Mouse (Mus musculus) embryo, embryonic 10.5 days (tissue): Measurements from ENCODE around the gene Kcnn4.
A peak's percentile ranks its signal among the peaks of the same experiment; 100 is the strongest.
"Not testable (repeated sequence)": the region's sequence is repeated elsewhere in the genome, so short reads cannot be mapped to it uniquely, and the experiment has no call there.

Source experiments
- DNase-seq: peaks from one replicate; pipeline ENCODE4 v3.0.0-alpha.2; 2015; ENCODE audit warnings: low spot score

Kcnn4 gene

DNA sequence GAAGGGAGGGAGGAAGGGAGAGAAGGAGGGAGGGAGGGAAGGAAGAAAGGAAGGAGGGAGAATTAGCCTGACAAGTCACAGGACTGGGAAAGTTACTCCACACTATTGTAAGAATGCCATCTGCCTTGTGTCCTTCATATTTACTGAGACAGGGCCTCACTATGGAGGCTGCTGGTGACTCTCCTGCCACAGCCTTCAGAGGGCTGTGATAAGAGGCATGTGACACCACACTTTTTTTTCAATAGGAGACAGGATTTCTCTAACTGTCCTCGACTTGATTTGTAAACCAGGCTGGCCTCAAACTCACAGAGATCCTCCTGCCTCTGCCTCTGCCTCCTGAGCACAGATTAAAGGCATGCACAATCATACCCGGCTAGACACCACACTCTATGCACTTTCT is 21.6 kb downstream of the Kcnn4 start:
- DNase-seq = no peak

DNA sequence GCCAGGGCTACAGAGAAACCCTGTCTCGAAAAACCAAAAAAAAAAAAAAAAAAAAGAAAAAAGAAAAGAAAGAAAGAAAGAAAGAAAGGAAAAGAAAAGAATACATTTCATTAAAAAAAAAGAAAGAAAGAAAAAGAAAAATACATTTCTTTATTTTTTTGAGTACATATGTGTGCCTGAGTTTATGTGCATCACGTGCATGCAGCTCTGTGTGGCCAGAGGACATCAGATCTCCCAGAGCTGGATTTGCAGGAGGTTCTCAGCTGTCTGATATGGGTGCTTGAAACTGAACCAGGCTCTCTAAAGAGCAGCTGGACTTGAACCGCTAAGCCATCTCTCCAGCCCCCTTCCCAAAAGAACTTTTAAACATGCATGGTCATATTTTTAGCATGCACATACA is 24.0 kb downstream of the Kcnn4 start:
- DNase-seq = no peak

DNA sequence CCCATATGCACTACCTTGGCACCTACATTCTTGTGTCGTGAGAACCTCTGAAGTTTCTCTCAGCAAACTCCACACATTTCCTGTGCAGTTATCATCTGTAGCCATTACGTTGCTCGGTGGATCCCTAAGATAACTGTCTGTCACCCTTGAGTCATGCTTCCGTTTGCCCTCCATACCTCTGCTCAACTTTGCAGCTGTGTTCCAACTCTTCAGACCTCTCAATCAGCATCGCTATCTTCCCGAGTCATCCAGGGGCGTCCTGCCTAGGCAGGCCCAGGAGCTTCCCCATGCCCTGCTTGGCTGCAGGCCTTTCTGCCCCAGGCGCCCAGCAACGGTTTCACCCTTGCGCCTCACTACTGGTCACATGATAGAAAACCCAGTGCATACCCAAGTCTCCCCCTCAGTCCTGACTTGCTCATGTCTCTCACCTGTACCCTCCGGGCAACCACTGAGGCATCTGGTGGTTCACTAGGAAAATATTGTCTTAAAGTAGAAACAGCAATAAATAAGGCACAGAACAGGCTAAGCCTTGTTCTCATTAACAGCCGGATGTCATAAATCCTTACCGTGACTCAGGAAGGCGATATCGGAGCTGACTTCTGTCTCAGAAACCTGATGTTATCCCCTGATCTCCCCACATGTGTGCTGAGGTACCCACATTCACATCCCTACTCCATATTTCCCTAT is 24.6 kb downstream of the Kcnn4 start:
- no peak for DNase-seq

DNA sequence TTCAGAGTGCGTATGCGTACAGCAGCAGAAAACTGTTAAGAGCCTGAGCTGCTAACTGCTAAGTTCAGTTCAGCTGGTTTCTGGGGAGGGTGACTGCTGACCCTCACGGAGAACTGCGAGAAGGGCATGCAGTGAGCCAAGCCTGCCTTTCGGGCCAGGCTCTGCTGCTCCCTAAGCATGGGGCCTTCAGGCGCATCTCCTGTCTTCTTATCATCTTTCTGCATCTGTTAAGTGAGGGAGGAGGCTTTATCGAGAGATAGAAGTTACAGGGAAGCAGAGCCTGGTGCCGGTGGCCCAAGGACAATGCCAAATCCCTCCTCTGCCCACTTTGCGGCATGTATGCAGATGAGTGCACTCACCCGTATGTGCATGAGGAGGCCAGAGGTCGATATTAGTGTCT is 26.8 kb downstream of the Kcnn4 start:
- no peak for DNase-seq

DNA sequence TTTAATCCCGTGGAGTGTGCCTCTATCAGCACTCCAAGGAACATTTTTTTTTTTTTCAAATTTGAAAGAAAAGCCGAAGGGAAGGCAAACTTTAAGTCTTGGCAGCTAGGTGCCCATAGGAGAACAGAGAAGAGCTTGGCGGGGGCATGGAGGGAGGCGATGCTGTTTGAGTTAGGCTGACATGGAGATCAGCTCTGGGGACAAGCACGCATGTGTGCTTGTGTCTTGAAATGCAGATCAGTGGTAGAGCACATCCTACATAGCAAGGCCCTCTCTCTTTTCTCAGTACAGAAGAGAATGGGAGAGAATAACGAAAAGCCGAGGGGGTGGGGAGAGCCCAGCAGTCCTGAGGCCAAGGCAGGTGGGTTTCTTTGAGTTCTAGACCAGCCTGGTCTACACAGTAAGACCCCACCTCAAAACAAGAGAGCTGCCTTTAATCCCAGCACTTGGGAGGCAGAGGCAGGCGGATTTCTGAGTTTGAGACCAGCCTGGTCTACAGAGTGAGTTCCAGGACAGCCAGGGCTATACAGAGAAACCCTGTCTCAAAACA is 28.4 kb downstream of the Kcnn4 start:
- no peak for DNase-seq

DNA sequence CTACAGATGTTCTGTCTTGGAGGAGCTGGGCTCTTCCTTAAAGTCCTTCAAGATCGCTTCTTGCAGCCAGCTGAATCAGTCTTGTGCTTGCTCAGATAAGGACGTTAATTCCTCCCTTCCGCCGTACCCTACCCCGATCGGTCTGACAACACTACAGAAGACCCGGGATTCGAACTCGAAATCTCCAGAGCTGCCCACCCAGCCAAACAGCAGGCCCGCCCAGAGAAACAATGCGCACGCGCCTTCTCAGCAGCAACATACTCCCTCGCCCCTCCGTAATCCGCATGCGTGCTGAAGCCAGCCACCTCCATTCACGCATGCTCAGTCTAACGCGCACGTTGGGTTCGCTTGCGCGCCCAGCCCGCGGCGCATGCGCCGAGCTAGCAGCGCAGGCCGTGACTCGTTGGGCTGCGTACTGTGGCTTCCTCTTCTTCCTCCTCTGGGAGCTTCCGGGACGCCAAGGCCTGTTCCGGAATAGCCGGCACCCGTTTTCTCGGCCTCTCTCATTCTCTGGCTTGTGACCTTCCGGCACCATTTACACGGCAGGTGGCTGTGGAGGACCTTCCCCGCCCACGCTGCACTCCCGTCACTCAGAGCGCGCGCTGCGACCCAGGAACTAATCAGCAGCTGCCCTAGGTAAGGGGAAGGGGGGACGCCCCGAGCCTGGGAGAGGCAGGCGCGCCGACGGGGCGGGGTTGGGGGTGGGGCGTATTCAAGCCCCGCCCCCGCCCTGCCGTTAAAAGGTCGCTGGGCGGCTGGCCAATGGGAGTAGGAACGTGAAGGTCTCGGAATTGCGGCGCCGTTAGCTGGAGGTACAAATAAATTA is 29.4 kb downstream of the Kcnn4 start, which contains the start of gene Smg9:
Gene Smg9 (plus strand): TSS at position 364 of the 826 bp plus-strand sequence.
- DNase-seq = peak; percentile 99

DNA sequence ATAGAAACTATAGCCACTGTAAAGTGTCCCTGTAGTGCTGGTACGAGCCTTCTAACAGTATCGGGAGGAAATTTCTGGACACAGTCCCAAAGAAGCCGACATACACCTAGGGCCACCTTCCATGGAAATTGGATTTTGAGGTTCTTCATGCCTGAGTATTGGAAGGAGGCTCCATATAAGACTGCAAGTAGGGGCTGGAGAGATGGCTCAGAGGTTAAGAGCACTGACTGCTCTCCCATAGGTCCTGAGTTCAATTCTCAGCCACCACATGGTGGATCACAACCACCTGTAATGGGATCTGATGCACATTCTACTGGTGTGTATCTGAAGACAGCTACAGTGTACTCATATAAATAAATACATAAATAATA is 30.0 kb downstream of the Kcnn4 start:
- no peak for DNase-seq

DNA sequence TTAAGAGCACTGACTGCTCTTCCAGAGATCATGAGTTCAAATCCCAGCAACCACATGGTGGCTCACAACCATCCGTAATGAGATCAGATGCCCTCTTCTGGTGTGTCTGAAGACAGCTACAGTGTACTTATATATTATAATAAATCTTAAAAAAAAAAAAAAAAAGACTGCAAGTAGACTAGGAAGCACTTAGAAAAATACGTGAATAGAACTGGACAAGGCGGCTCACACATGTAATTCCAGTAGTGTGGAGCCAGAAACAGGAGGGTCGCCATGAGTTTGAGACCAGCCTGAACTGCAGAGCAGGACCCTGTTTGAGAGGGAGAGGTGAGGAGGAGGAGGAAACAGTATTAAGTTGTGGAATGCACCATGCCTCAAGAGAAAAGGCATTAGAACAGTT is 30.4 kb downstream of the Kcnn4 start:
- DNase-seq = not testable (repeated sequence)

DNA sequence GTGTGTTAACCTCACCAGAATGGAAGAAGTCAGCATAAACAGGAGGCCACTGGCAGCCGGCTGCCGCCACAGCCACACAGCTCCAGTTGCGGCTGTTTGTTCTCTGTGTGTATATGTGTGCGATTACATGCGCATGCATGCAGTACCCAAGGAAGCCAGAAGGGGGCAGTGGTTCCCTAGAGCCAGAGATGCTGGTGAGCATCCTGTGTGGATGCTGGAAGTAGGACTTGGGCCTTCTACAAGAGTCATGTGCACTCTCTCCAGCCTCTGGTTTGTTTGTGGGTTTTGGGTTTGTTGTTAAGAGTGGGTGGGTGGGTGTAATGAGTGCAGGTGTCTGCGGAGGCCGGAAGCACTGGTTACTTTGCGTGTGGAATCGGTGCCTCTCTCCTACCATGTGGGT is 32.8 kb downstream of the Kcnn4 start:
- no peak for DNase-seq

DNA sequence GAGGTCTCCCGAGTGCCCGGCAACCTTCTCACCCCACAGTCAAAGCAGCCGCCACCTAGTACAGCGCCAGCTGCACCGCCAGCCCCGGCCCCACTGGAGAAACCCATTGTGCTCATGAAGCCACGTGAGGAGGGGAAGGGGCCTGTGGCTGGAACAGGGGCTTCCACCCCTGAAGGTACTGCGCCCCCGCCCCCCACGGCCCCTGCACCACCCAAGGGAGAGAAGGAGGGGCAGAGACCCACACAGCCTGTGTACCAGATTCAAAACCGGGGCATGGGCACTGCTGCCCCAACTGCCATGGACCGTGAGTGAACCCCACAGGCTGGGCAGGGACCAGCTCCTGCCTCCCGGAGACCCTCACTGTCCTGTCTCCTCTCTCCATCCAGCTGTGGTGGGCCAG is 35.6 kb downstream of the Kcnn4 start:
- no peak for DNase-seq

DNA sequence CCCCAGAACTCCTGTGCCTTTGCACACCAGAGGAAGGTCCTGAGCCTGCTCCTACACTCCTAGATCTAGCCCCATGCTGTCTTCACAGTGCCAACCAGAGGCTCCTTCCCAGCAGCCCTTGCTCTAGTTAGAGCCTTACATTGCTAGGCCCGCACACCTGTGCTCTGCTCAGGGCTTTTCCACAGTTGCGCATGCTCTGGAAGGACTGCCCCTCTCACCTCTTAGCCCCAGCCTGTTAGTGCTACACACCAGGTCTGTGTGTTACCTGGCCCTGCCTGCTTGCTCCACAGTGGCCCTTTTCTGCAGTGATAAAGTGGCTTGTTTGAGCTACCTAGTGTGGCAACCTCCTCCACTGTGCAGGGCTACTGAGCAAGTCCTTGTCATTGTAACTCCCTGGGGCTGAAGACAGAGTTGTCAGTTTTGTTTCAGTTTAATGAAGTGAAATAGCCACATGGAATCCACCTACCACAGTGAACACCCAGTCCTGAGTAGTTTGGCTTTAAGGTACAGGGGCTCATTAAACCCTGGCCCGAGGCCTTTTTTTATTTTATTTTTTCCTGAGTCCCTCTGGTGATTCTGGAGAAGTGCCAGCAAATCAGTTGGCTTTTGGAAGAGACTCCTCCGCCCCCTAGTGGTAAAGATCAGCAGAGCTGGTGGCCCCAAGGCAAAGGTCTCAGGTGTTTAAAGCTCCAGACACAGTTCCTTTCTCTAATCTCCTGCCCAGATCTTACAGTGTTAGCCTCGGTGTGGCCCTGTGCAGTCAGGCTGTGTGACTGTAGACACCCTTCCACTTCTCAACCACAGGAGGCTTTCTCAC is 36.7 kb downstream of the Kcnn4 start:
- peak; percentile 81 for DNase-seq

DNA sequence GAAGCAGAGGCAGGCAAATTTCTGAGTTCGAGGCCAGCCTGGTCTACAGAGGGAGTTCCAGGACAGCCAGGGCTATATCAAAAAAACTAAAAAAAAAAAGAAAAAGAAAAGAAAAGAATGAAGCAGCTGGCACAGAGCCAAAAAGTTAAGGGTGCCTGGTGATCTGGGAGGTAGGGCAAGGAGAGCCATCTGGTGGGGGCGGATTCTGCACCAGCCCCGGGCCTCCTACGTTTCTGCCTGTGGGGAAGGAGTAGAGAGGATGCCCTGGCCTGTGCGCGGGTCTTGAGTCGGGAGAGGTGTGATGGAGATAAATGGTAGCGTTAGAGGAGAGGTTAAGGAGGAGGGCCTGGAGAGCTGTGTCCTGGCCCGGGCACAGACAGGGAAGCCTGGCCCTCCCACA is 38.1 kb downstream of the Kcnn4 start:
- DNase-seq = no peak

DNA sequence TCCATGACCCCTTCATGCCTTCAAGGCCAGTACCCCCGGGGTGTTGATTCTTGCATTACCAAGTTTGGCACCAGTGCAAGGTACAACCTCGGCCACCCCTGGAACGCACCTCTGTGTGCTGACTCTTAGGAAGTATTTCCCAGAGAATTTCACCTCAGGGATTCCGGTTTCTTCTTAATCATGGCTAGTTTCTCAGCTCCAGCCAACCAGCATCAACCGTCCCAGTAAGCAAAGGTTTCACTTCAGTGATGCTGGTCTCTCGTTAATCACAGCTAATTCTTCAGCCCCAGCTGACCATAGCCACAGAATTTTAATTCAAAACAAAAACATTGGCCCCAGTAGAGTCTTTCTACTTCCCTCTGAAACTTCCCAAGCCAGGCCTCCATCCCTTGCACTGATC is 40.1 kb downstream of the Kcnn4 start:
- DNase-seq = no peak

DNA sequence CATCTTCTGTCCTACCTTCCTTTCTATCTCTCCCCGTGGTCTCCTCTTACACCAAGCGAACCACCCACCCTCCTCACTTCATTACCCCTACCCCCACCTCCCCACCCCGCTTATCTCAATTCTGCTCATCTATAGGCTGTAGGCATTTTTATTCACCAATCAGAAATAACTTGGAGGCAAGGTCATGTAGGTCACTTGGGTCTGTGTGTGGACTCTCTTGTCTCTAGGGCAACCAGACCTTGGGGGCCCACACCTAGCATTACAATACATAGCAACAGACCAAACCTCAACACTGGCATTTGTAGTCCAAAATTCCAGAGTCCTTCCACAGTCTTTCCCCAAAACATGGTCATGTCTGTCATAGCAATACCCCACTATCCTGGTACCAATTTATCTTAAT is 40.8 kb downstream of the Kcnn4 start:
- DNase-seq = no peak

DNA sequence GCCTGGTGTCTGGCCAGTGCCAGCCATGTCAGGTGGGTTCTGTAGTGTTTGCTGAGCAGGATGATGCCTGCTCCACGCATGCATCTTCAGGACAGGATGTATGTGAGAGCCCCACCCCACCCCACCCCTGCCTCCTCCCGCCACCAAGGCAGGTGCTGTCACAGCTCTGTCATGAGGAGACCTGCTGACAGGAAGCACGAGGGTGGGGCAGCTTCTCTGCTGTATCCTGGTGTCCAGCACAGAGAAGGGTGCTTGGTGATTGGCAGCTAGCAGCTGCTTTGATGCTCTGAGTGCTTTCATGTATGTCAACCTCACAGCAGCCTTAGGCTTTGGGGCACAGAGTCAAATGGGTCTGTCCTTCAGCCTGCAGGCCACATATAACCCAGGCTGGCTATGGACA is 43.6 kb downstream of the Kcnn4 start:
- DNase-seq = no peak

DNA sequence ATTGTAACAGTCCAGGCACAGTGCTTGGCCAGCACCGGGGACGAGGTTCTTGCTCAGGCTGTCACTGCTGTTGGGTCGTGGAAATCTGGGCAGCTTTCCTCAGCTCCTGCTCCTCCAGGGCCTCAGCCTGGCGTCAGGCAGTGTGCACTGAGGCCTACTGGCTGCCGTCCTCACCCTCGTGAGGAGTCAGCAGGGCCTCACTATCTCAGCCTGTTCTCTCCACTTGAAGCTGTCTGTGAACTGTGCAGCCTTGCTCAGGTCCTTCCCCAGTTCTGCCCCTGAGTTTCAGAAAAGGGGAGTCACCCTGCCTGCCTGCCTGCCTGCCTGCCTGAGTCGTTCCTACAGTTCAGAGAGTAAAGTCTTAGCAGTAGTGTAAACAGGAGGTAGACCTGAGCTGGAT is 45.2 kb downstream of the Kcnn4 start:
- DNase-seq = no peak

DNA sequence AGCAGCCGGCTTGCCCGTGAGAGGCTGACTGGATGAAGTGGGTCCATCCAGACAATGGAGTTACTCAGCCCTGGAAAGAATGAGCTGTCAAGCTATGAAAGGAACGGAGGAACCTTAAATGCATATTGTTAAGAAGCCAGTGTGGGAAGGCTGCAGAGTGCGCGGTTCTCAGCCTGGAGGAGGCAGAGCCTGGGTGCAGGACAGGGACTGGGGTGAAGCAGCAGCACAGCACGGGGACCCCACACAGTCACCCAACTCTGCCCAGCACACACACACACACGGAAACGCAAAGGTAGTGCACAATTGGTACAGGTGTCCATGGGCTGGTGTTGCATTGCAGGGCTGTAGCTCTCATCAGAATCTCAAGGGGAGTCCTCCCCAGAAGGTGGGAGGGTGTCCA is 49.5 kb downstream of the Kcnn4 start:
- DNase-seq = peak; percentile 26

DNA sequence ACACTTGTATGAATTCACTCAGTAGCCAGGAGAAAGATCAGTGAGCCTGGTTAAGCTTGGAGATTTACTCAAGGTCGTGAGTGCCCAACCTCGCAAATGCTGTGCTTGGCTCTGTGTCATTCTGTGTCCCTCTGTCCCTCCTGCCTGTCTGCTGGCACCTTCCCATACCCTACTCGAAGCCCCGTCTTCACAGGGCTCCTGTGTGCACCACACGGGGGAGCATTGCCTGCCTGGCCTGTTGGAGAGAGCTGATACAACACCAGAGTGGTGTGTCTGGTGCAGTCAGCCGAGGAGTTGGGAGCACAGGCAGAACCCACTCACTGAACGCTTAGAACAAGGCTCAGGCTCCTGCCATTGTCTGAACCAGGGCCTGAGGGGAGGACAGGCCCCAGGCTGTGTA is 51.6 kb downstream of the Kcnn4 start:
- no peak for DNase-seq

DNA sequence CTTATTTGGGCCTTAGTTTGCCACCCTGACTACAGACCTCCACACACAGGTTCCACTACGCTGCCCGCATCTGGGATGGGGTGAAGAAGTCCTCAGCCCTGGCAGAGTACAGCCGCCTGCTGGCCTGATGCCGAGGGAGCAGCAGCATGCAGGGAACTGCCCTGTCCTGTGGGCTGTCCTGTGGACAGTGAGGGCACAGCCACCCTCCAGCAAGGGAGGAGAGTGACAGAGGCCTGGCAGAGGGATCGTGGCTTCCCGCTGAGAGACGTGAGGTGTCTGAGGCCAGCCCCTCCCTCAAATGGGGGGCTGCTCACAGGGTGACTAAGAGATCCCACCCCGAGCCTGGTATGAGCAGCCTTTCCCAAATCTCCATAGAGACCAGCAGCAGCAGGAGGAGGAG is 52.2 kb downstream of the Kcnn4 start:
- DNase-seq = no peak

DNA sequence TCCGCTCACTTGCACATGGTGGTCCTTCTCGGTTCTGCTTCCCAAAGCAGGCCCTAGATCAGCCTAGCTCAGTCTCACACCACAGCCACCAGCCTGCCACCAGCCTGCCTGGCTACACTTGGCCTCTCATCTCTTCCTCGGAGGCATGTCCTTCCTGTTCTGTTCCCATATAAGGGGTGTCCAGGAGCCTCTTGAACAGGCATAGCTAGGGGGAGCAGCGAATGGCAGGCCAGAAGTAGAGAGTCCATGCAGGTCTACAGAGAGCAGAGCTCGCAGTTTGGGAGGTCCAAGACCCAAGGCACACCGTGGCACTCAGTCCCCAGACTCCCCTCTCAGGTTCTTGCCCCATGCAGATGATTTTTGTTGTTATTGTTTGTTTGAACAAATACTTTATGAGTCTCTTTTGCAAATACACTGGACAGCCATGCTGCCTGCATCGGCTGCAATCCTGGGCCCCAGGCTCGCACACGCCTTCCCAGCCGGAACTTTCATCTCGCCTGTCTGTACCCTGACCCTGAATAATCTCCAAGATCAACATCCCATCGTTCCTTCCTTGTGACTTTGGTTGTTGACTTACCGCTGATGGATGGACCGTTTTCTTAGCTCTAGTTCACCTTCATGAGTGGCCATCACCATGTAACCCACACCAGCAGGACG is 53.2 kb downstream of the Kcnn4 start:
- no peak for DNase-seq

DNA sequence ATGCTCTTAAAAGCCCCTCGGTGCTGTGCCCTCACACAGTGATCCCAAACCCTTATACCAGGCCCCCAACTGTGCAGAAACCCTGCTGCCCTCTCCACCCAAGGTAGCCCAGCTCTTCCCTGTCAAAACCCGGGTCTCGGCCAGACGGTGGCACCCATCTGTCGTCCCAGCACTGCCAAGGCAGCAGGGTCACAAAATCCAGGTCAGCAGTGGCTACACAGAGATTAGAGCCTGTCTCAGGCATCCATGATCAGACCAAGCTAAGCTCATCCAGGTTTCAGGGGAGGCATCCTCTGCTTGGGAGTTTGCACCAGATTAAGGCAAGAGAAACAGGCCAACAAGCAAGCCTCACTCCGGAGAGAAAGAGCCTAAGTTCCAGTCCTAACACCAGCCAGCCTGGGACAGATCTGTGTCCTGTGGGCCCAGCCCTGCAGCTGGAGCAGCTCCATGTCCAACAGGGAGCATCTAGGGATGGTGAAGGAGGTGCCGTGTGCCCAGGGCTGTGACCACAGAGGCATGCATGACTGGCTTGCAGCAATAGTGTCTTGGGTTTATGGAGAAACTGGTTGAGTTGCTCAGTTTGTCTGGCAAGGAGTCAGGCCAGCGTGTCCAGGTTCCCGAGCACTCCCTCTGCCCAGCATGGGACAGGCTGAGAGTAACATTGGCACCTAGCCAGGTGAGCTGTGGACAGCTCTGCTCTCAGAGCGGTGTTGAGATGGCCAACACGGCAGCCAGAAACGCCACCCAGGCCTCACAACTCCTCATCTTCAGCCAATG is 54.1 kb downstream of the Kcnn4 start:
- no peak for DNase-seq
